Mouse (Mus musculus): ENCODE data around the gene Ubqln4. TPM values are rescaled to one million over a fixed set of nuclear protein-coding genes. Genes with fewer than 3 reads are reported as not detected.

The Ubqln4 gene
- polyA plus RNA-seq, 1 experiment from 2014 or later: 43.5 TPM

DNA sequence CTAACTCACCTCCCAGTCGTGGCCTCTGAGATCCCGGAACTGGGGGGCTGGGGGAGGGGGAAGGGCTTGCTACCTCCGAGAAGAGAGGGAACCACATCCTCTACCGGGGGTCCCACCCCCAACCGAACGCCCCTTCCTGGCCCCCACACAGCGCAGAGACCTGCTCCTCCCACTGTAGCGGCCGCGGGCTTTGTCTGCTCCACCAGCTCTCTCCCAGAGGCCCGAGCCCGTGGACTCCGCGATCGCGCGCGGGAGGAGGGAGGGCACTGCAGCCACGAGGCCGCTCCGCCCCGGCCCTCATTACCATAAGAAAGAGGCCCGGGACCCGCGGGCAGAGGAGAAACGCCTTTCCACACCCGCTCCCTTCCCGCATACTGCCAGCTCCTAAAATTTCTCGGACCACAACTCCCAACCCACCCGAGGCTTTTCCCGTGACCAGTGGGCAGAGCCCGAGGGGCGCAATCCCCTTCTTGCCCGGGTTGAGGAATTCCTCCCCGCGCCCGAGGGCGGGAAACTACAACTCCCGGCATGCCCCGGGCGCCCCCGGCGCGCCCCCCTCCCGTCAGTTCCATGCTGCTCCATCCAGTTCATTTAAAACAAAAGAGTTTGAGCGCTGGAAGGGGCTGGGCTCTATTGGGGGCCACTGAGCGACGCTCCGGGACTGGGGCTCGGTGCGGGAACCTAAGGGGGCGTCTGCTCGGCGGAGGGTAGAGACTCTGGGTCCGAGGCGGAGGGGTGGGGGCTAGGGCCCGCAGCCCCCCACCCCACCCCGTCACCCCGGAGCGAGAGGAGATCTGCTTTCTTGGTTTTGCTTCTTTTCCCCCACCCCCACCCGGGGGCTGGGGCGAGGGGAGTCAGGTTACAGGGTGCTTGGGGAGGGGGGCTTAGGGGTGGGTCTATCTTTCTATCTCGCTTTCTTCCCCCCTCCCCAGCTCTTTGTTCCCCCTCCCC, 21.9 kb upstream of the Ubqln4 start:
- Histone ChIP-seq H3K4me1 (replicated peaks; ENCODE audit: control insufficient read depth, insufficient read depth, low read length) (peaks cover 63% of the 10 kb centered on the region), H3K36me3 (ENCODE audit: control insufficient read depth, insufficient read depth) (peaks cover 4% of the 10 kb centered on the region; the same call in 1 of the 2 replicates), H3K27me3 (replicated peaks; ENCODE audit: control insufficient read depth, insufficient read depth, low read length) (no peaks in the 10 kb centered on the region), H3K4me2 (ENCODE audit: low read length) (peak overlapping the region; percentile 94), H3K9me3 (ENCODE audit: control insufficient read depth, low read length) (no peaks in the 10 kb centered on the region), H3K27ac (ENCODE audit: low read length) (peak overlapping the region; percentile 99), H3K9ac (replicated peaks; ENCODE audit: low read depth, low read length) (peak overlapping the region; percentile 96), H3K4me3 (replicated peaks; ENCODE audit: low read length) (peak overlapping the region; percentile 90)
- under 1% methylated on average over 57 of the region's 63 CpGs for WGBS
- peak; percentile 85 for ATAC-seq

DNA sequence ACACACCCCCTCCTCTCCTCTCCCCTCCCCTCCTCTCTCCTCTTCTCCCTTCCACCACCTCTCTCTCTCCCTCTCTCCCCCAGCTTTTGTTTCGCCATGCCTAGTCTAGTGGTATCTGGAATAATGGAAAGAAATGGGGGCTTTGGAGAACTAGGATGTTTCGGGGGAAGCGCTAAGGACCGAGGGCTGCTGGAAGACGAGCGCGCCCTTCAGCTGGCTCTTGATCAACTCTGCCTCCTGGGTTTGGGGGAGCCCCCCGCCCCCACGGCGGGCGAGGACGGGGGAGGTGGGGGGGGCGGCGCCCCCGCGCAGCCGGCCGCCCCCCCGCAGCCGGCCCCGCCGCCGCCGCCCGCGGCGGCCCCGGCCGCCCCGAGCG, 21.3 kb upstream of the Ubqln4 start, which contains the start of gene Mex3a:
Gene Mex3a (plus strand): TSS at position 97 of the 376 bp plus-strand sequence.
- Histone ChIP-seq H3K36me3 (ENCODE audit: control insufficient read depth, insufficient read depth) (peaks cover 8% of the 10 kb centered on the region; the same call in 1 of the 2 replicates), H3K9me3 (ENCODE audit: control insufficient read depth, low read length) (no peaks in the 10 kb centered on the region), H3K4me3 (replicated peaks; ENCODE audit: low read length) (peak within 1 kb of the TSS; percentile 90), H3K27ac (ENCODE audit: low read length) (peak within 1 kb of the TSS; percentile 99), H3K9ac (replicated peaks; ENCODE audit: low read depth, low read length) (peak within 1 kb of the TSS; percentile 96), H3K4me2 (ENCODE audit: low read length) (peak within 1 kb of the TSS; percentile 94), H3K27me3 (replicated peaks; ENCODE audit: control insufficient read depth, insufficient read depth, low read length) (no peaks in the 10 kb centered on the region), H3K4me1 (replicated peaks; ENCODE audit: control insufficient read depth, insufficient read depth, low read length) (peaks cover 65% of the 10 kb centered on the region)
- no peak; the same call in 1 of the 2 replicates for ATAC-seq
- WGBS: 1% methylated on average over 16 of the region's 31 CpGs

DNA sequence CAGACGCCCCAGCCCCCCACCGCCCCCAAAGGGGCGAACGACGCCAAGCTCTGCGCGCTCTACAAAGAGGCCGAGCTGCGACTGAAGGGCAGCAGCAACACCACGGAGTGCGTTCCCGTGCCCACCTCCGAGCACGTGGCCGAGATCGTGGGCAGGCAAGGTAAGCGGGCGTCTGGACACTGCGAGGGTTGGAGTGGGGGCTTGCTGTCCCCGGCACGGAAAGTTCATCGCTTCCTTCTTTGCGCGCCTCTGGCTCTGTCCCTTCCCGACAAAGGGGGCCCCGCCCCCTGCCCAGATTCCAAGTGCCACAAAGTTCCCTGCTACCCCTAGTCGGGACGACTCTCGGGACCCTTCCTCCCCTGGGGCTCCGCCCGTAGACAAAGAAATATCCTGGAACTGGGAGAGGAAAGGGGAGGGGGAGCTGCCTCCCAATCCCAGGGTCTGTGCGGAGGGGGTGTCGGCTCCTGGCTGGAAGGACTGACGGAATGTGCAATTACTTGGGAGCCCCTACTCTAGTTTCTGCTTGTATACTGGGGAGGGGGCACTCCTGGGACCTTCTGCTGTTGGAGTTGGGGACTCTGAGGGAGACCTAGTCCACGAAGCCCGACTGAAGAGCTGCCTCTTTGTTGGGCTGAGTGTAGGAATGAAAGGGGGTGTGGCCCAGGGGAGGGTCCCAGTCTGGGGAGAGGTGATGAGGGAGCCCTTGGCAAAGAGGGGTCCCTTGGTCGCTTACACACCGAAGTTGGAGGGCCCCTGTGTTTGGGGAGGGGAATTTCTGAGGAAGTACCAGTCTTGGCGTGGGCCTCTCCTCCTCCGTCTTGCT, 20.7 kb upstream of the Ubqln4 start:
- H3K4me2 ChIP-seq (ENCODE audit: low read length): peak overlapping the region; percentile 83
- peak overlapping the region; percentile 96 for H3K9ac ChIP-seq (replicated peaks; ENCODE audit: low read depth, low read length)
- H3K27ac ChIP-seq (ENCODE audit: low read length): peak overlapping the region; percentile 99
- no peaks in the 10 kb centered on the region for H3K27me3 ChIP-seq (replicated peaks; ENCODE audit: control insufficient read depth, insufficient read depth, low read length)
- H3K4me1 ChIP-seq (replicated peaks; ENCODE audit: control insufficient read depth, insufficient read depth, low read length): peaks cover 65% of the 10 kb centered on the region
- no peaks in the 10 kb centered on the region for H3K9me3 ChIP-seq (ENCODE audit: control insufficient read depth, low read length)
- WGBS: under 1% methylated on average over 35 of the region's 40 CpGs
- H3K36me3 ChIP-seq (ENCODE audit: control insufficient read depth, insufficient read depth): peaks cover 12% of the 10 kb centered on the region
- ATAC-seq: peak; percentile 39
- H3K4me3 ChIP-seq (replicated peaks; ENCODE audit: low read length): peak overlapping the region; percentile 90

DNA sequence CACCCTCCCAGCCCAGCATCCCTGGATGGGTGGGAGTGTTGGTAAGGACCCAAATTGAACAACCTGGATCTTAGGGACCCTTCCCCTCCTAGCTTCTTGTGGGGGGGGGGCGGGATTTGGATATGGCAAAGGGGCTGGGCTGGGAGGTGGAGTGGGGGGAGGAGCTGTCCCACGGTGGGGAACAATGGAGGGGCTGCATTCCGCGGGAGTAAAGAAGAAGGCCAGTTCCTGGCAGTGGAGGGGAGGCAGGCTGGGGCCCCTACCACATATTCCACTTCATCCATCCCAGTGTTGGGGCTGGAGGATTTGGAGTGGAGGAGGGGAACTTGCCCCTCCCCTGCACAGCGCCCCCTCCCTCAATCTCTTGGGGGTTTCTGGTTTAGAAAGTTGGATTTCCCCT, 19.9 kb upstream of the Ubqln4 start:
- Histone ChIP-seq H3K27ac (ENCODE audit: low read length) (peak overlapping the region; percentile 99), H3K27me3 (replicated peaks; ENCODE audit: control insufficient read depth, insufficient read depth, low read length) (no peaks in the 10 kb centered on the region), H3K4me3 (replicated peaks; ENCODE audit: low read length) (peak overlapping the region; percentile 90), H3K36me3 (ENCODE audit: control insufficient read depth, insufficient read depth) (peaks cover 13% of the 10 kb centered on the region), H3K4me2 (ENCODE audit: low read length) (peak overlapping the region; percentile 83), H3K9me3 (ENCODE audit: control insufficient read depth, low read length) (no peaks in the 10 kb centered on the region), H3K9ac (replicated peaks; ENCODE audit: low read depth, low read length) (peak overlapping the region; percentile 96), H3K4me1 (replicated peaks; ENCODE audit: control insufficient read depth, insufficient read depth, low read length) (peaks cover 67% of the 10 kb centered on the region)
- ATAC-seq: no peak
- WGBS: 0% methylated on average over 5 of the region's 5 CpGs

DNA sequence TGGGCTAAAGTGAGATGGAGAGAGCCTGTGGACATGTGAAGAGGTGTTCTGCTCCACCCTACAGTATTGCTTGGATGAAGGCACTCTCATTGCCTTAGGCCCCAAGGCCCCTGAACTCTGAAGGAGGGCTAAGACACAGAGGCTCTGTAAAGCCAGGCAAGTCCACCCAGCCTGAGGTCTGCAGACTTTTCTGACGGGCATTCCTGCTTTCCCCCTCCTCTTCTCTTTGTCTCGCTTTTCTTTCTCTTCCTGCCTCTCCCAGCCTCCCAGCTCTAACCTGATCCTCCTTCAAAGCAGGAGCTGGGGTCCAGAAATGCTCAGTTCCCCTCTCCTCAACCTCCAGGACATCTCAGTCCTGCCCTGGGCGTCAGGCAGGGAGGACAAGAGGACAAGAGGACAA, 18.6 kb upstream of the Ubqln4 start:
- Histone ChIP-seq H3K9ac (replicated peaks; ENCODE audit: low read depth, low read length) (peak overlapping the region; percentile 96), H3K27ac (ENCODE audit: low read length) (peak overlapping the region; percentile 29), H3K4me1 (replicated peaks; ENCODE audit: control insufficient read depth, insufficient read depth, low read length) (peaks cover 63% of the 10 kb centered on the region), H3K36me3 (ENCODE audit: control insufficient read depth, insufficient read depth) (peaks cover 15% of the 10 kb centered on the region), H3K27me3 (replicated peaks; ENCODE audit: control insufficient read depth, insufficient read depth, low read length) (no peaks in the 10 kb centered on the region), H3K9me3 (ENCODE audit: control insufficient read depth, low read length) (no peaks in the 10 kb centered on the region), H3K4me3 (replicated peaks; ENCODE audit: low read length) (peak overlapping the region; percentile 90), H3K4me2 (ENCODE audit: low read length) (peak overlapping the region; percentile 83)
- ATAC-seq: no peak
- 5% methylated on average over 3 of the region's 3 CpGs for WGBS

DNA sequence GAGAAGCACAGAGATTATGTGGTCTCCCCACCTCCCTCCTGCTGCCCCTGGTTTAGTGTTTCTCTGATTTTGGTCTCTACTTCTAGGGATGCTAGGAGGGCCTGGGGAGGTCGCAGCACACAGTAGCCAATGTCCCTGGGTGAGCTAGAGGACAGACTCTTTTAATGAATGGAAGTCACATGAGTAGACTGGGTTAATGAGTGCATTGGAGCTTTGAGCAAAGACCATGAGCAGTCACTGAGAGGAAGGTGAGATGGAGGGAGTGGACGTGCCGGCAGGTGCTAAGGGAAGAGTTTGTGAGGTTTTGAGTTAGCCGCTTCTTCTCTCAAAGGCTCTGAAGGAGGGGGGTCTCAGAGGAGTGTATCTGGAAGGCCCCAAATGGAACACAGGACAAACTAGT, 18.0 kb upstream of the Ubqln4 start:
- Histone ChIP-seq H3K27ac (ENCODE audit: low read length) (no peak overlapping the region; the same call in 1 of the 2 replicates), H3K9me3 (ENCODE audit: control insufficient read depth, low read length) (no peaks in the 10 kb centered on the region)
- WGBS: 10% methylated on average over 4 of the region's 4 CpGs

DNA sequence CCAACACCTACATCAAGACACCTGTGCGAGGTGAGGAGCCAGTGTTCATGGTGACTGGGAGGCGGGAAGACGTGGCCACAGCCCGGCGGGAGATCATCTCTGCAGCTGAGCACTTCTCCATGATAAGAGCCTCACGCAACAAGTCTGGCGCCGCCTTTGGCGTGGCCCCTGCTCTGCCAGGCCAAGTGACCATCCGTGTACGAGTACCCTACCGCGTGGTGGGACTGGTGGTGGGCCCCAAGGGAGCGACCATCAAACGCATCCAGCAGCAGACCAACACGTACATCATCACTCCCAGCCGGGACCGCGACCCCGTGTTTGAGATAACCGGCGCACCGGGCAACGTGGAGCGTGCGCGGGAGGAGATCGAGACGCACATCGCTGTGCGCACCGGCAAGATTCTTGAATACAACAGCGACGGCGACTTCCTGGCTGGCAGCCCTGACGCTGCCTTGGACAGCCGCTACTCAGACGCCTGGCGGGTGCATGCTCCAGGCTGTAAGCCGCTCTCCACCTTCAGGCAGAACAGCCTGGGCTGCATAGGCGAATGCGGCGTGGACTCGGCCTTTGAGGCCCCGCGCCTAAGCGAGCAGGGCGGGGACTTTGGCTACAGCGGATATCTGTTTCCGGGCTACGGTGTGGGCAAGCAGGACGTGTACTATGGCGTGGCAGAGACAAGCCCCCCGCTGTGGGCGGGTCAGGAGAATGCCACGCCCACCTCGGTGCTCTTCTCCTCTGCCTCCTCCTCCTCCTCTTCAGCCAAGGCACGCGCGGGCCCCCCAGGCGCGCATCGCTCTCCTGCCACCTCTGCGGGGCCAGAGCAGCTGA, 17.2 kb upstream of the Ubqln4 start:
- Histone ChIP-seq H3K27ac (ENCODE audit: low read length) (peak overlapping the region; percentile 38; the same call in 1 of the 2 replicates), H3K4me2 (ENCODE audit: low read length) (peak overlapping the region; percentile 83), H3K36me3 (ENCODE audit: control insufficient read depth, insufficient read depth) (peaks cover 15% of the 10 kb centered on the region), H3K4me1 (replicated peaks; ENCODE audit: control insufficient read depth, insufficient read depth, low read length) (peaks cover 67% of the 10 kb centered on the region), H3K4me3 (replicated peaks; ENCODE audit: low read length) (peak overlapping the region; percentile 90), H3K9me3 (ENCODE audit: control insufficient read depth, low read length) (no peaks in the 10 kb centered on the region), H3K9ac (replicated peaks; ENCODE audit: low read depth, low read length) (peak overlapping the region; percentile 96), H3K27me3 (replicated peaks; ENCODE audit: control insufficient read depth, insufficient read depth, low read length) (no peaks in the 10 kb centered on the region)
- WGBS: 2% methylated on average over 63 of the region's 64 CpGs
- ATAC-seq: no peak

More for the DNA sequence above, 18.0 kb upstream of the Ubqln4 start:
- peak overlapping the region; percentile 90 for H3K4me3 ChIP-seq (replicated peaks; ENCODE audit: low read length)
- H3K4me1 ChIP-seq (replicated peaks; ENCODE audit: control insufficient read depth, insufficient read depth, low read length): peaks cover 63% of the 10 kb centered on the region
- no peak for ATAC-seq
- peak overlapping the region; percentile 83 for H3K4me2 ChIP-seq (ENCODE audit: low read length)
- no peaks in the 10 kb centered on the region for H3K27me3 ChIP-seq (replicated peaks; ENCODE audit: control insufficient read depth, insufficient read depth, low read length)
- peaks cover 15% of the 10 kb centered on the region for H3K36me3 ChIP-seq (ENCODE audit: control insufficient read depth, insufficient read depth)
- H3K9ac ChIP-seq (replicated peaks; ENCODE audit: low read depth, low read length): peak overlapping the region; percentile 96

DNA sequence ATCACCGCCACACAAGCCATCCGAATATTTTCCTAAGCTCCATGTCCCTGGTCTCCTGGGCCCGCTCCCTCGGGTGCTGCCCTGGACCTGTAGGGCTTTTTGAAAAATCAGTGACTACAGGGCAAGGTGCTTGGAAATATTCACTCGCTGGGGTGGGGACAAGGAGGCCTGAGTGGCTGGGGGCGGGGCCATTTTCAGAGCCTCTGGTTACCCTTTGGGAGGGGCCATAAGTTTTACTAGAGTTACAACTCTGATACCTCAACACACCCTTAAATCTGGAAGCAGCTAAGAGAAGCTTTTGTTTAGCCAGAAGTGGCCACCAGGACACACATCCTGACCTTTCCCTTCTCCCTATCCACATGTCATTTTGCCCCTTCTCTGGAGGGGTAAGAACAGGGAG, 16.4 kb upstream of the Ubqln4 start:
- ATAC-seq: no peak

More for the DNA sequence above, 16.4 kb upstream of the Ubqln4 start:
- WGBS: 59% methylated on average over 6 of the region's 6 CpGs
- Histone ChIP-seq H3K4me3 (replicated peaks; ENCODE audit: low read length) (peak overlapping the region; percentile 90; the same call in 1 of the 2 replicates), H3K27ac (ENCODE audit: low read length) (no peak overlapping the region), H3K36me3 (ENCODE audit: control insufficient read depth, insufficient read depth) (peaks cover 15% of the 10 kb centered on the region), H3K27me3 (replicated peaks; ENCODE audit: control insufficient read depth, insufficient read depth, low read length) (no peaks in the 10 kb centered on the region), H3K9ac (replicated peaks; ENCODE audit: low read depth, low read length) (peak overlapping the region; percentile 96; the same call in 1 of the 2 replicates), H3K4me2 (ENCODE audit: low read length) (peak overlapping the region; percentile 83), H3K4me1 (replicated peaks; ENCODE audit: control insufficient read depth, insufficient read depth, low read length) (peaks cover 75% of the 10 kb centered on the region), H3K9me3 (ENCODE audit: control insufficient read depth, low read length) (no peaks in the 10 kb centered on the region)

All from forebrain, embryonic 16.5 days (tissue).